Mouse (Mus musculus) neutrophil, adult 5-6 weeks (primary cell): ENCODE measurements around the gene Taco1. TPM values are rescaled to one million over a fixed set of nuclear protein-coding genes. Genes with fewer than 3 reads are reported as not detected.
"Not testable (repeated sequence)": the region's sequence is repeated elsewhere in the genome, so short reads cannot be mapped to it uniquely, and the experiment has no call there.

Source experiments
- ATAC-seq: fragments of 151-379, 151-347 bp; 2 replicates; pipeline ENCODE4 v1.8.0; 2017; ENCODE audit warnings: mild to moderate bottlenecking, moderate TSS enrichment; ENCODE audit not compliant: insufficient number of reproducible peaks, poor library complexity, low FRiP score, severe bottlenecking; ENCODE audit errors: extremely low read depth
- total RNA-seq: library from RNA; stranded (forward); fragments of 200-1000 nt; gene quantifications from 2 replicates; pipeline ENCODE4 v1.2.3, GENCODE M21; 2017

Gene Taco1
- 9.8 and 12.0 TPM in 2 replicates for total RNA-seq

GRCm38 (mm10) chr11:106065923-106066571 is at the start of gene Taco1:
Gene Taco1 (plus strand): TSS chr11:106066061.
- peak; percentile 99 for ATAC-seq

GRCm38 (mm10) chr11:106016440-106016839 is 49.4 kb upstream of the Taco1 start:
- ATAC-seq, result no peak

GRCm38 (mm10) chr11:106020051-106020763 is 45.7 kb upstream of the Taco1 start:
- no peak for ATAC-seq

- no peak for ATAC-seq
Observed at GRCm38 (mm10) chr11:106025774-106026173, 40.1 kb upstream of the Taco1 start.

GRCm38 (mm10) chr11:106026465-106027151 is 39.3 kb upstream of the Taco1 start:
- ATAC-seq, result peak; percentile 71

GRCm38 (mm10) chr11:106027607-106028006 is 38.3 kb upstream of the Taco1 start:
- ATAC-seq, result 0 out of 2 replicates have a peak, but pooled peaks have one; percentile 4

GRCm38 (mm10) chr11:106032074-106032473 is 33.8 kb upstream of the Taco1 start:
- not testable (repeated sequence) for ATAC-seq

GRCm38 (mm10) chr11:106033491-106033919 is 32.4 kb upstream of the Taco1 start:
- ATAC-seq, result peak; percentile 49; the same call in 1 of the 2 replicates

- no peak for ATAC-seq
Observed at GRCm38 (mm10) chr11:106034986-106035385, 30.9 kb upstream of the Taco1 start.

GRCm38 (mm10) chr11:106036548-106037417 is 29.1 kb upstream of the Taco1 start, which contains the start of gene Dcaf7:
Gene Dcaf7 (plus strand): TSS chr11:106036872.
- peak; percentile 96 for ATAC-seq

GRCm38 (mm10) chr11:106037418-106037751 is 28.5 kb upstream of the Taco1 start:
- no peak for ATAC-seq

GRCm38 (mm10) chr11:106044349-106044748 is 21.5 kb upstream of the Taco1 start:
- ATAC-seq, result no peak

- no peak for ATAC-seq
Observed at GRCm38 (mm10) chr11:106045256-106045655, 20.6 kb upstream of the Taco1 start.

- no peak for ATAC-seq
Observed at GRCm38 (mm10) chr11:106045780-106046179, 20.1 kb upstream of the Taco1 start.

GRCm38 (mm10) chr11:106046584-106046983 is 19.3 kb upstream of the Taco1 start:
- no peak for ATAC-seq

- ATAC-seq, result no peak
Observed at GRCm38 (mm10) chr11:106053921-106054320, 11.9 kb upstream of the Taco1 start.

- ATAC-seq, result no peak
Observed at GRCm38 (mm10) chr11:106054600-106054999, 11.3 kb upstream of the Taco1 start.

- ATAC-seq, result no peak
Observed at GRCm38 (mm10) chr11:106055341-106055740, 10.5 kb upstream of the Taco1 start.
